Mouse (Mus musculus) layer of hippocampus, adult 6 months (tissue): ENCODE data around the gene Gm13290. TPM values are rescaled to one million over a fixed set of nuclear protein-coding genes. Genes with fewer than 3 reads are reported as not detected.

Experiments
- long read RNA-seq, 2 experiments: library from polyadenylated mRNA; unstranded; transcript quantifications; one replicate each; pipeline ENCODE4 v2.0.0; 2019 to 2020
- polyA plus RNA-seq: library from polyadenylated mRNA; unstranded; fragments of <200 nt; fragmentation: Nextera tagmentation; gene quantifications from 2 replicates; pipeline ENCODE4 v1.2.3, GENCODE M21; 2021

Gene Gm13290
- polyA plus RNA-seq: not detected in 2 replicates
- long read RNA-seq, experiment 1: 0 reads
- long read RNA-seq, experiment 2: 0 reads

DNA sequence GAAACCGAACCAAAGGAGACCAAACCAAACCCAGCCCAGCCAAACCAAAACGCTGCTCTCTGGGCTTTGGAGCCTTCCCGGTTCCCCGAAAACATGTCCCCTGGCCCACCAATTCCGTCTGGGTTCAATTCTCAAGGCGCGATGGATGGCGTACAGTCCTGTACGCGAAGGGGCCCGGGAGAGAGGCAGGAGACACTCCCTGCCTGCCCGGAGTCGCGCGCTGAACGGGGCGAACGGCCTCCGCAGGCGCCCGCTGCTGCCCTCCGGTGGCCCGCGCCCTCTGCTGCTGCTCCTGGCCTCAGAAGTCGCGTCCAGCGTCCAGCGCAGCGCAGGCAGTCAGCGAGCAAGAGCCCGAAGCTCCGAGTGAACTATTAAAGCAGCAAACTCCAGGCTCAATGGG is at the start of gene Gm13290:
Gene Gm13290 (plus strand): TSS at position 301 of the 400 bp plus-strand sequence.

DNA sequence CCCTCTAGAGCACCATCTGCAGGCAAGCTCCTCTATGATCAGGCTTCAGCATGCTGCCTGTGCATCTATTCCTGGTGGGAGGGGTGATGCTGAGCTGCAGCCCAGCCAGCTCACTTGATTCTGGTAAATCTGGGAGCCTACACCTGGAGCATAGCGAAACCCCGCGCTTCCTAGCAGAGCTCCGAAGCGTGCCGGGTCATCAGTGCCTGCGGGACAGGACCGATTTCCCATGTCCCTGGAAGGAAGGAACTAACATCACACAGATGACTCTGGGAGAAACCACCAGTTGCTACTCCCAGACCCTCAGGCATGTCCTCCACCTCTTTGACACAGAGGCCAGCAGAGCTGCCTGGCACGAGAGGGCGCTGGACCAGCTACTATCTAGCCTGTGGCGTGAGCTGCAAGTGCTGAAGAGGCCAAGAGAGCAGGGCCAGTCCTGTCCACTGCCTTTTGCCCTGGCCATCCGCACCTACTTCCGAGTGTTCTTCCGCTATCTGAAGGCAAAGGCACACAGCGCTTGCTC is 18.8 kb upstream of the Gm13290 start, which contains the start of gene Gm13271:
Gene Gm13271 (plus strand): TSS at position 51 of the 523 bp plus-strand sequence.

DNA sequence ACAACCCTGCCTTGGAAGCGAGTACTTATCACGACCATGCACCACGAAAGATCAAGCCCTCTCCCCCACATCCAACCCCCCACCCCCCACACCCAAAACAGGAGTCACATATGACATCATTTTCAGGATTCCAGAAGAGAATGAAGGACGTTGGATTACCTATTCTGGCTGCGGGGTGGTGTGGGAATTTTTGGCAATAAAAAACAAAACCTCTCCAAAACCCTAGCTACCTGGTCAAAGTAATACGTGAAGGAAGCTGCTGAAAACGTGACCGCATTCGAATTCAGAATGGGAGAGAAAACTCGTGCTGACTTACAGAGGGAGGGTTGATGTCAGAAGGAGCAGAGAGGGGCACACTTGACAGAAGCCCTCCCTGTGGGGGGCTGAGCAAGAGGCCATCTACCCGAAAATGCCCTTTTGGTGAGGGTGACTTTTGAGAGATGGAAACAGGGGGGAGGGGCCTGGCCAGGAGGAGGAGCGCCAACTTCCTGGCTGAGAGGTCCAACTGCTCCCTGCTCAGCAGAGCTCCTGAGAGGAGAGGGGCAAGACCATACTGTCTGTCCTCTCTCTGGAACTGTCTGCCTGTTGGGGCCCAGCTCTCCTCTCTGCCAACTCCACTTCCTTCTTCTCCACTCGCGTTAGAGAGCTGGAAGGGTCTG is 13.9 kb upstream of the Gm13290 start, which contains the start of gene Gm13283:
Gene Gm13283 (plus strand): TSS at position 510 of the 659 bp plus-strand sequence.

DNA sequence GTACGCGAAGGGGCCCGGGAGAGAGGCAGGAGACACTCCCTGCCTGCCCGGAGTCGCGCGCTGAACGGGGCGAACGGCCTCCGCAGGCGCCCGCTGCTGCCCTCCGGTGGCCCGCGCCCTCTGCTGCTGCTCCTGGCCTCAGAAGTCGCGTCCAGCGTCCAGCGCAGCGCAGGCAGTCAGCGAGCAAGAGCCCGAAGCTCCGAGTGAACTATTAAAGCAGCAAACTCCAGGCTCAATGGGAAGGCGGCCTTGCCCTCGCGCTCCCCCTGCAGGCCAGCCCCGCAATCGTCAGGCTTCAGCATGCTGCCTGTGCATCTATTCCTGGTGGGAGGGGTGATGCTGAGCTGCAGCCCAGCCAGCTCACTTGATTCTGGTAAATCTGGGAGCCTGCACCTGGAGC is 3.0 kb downstream of the Gm13290 start, which contains the start of gene Gm13289:
Gene Gm13289 (plus strand): TSS at position 301 of the 400 bp plus-strand sequence.

DNA sequence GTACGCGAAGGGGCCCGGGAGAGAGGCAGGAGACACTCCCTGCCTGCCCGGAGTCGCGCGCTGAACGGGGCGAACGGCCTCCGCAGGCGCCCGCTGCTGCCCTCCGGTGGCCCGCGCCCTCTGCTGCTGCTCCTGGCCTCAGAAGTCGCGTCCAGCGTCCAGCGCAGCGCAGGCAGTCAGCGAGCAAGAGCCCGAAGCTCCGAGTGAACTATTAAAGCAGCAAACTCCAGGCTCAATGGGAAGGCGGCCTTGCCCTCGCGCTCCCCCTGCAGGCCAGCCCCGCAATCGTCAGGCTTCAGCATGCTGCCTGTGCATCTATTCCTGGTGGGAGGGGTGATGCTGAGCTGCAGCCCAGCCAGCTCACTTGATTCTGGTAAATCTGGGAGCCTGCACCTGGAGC is 5.9 kb downstream of the Gm13290 start, which contains the start of gene Gm13272:
Gene Gm13272 (plus strand): TSS at position 301 of the 400 bp plus-strand sequence.

DNA sequence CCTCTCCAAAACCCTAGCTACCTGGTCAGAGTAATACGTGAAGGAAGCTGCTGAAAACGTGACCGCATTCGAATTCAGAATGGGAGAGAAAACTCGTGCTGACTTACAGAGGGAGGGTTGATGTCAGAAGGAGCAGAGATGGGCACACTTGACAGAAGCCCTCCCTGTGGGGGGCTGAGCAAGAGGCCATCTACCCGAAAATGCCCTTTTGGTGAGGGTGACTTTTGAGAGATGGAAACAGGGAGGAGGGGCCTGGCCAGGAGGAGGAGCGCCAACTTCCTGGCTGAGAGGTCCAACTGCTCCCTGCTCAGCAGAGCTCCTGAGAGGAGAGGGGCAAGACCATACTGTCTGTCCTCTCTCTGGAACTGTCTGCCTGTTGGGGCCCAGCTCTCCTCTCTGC is 8.2 kb downstream of the Gm13290 start, which contains the start of gene Ifnz:
Gene Ifnz (plus strand): TSS at position 301 of the 400 bp plus-strand sequence.

DNA sequence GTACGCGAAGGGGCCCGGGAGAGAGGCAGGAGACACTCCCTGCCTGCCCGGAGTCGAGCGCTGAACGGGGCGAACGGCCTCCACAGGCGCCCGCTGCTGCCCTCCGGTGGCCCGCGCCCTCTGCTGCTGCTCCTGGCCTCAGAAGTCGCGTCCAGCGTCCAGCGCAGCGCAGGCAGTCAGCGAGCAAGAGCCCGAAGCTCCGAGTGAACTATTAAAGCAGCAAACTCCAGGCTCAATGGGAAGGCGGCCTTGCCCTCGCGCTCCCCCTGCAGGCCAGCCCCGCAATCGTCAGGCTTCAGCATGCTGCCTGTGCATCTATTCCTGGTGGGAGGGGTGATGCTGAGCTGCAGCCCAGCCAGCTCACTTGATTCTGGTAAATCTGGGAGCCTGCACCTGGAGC is 11.8 kb downstream of the Gm13290 start, which contains the start of gene Gm13276:
Gene Gm13276 (plus strand): TSS at position 301 of the 400 bp plus-strand sequence.

DNA sequence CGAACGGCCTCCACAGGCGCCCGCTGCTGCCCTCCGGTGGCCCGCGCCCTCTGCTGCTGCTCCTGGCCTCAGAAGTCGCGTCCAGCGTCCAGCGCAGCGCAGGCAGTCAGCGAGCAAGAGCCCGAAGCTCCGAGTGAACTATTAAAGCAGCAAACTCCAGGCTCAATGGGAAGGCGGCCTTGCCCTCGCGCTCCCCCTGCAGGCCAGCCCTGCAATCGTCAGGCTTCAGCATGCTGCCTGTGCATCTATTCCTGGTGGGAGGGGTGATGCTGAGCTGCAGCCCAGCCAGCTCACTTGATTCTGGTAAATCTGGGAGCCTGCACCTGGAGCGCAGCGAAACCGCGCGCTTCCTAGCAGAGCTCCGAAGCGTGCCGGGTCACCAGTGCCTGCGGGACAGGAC is 14.8 kb downstream of the Gm13290 start, which contains the start of gene Gm13277:
Gene Gm13277 (plus strand): TSS at position 231 of the 400 bp plus-strand sequence.

DNA sequence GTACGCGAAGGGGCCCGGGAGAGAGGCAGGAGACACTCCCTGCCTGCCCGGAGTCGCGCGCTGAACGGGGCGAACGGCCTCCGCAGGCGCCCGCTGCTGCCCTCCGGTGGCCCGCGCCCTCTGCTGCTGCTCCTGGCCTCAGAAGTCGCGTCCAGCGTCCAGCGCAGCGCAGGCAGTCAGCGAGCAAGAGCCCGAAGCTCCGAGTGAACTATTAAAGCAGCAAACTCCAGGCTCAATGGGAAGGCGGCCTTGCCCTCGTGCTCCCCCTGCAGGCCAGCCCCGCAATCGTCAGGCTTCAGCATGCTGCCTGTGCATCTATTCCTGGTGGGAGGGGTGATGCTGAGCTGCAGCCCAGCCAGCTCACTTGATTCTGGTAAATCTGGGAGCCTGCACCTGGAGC is 17.6 kb downstream of the Gm13290 start, which contains the start of gene Gm13278:
Gene Gm13278 (plus strand): TSS at position 301 of the 400 bp plus-strand sequence.

DNA sequence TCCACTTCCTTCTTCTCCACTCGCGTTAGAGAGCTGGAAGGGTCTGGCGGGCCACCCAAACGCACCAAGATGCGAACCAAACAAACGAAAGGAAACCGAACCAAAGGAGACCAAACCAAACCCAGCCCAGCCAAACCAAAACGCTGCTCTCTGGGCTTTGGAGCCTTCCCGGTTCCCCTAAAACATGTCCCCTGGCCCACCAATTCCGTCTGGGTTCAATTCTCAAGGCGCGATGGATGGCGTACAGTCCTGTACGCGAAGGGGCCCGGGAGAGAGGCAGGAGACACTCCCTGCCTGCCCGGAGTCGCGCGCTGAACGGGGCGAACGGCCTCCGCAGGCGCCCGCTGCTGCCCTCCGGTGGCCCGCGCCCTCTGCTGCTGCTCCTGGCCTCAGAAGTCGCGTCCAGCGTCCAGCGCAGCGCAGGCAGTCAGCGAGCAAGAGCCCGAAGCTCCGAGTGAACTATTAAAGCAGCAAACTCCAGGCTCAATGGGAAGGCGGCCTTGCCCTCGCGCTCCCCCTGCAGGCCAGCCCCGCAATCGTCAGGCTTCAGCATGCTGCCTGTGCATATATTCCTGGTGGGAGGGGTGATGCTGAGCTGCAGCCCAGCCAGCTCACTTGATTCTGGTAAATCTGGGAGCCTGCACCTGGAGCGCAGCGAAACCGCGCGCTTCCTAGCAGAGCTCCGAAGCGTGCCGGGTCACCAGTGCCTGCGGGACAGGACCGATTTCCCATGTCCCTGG is 20.5 kb downstream of the Gm13290 start, which contains the start of gene Gm13275:
Gene Gm13275 (plus strand): TSS at position 552 of the 740 bp plus-strand sequence.

DNA sequence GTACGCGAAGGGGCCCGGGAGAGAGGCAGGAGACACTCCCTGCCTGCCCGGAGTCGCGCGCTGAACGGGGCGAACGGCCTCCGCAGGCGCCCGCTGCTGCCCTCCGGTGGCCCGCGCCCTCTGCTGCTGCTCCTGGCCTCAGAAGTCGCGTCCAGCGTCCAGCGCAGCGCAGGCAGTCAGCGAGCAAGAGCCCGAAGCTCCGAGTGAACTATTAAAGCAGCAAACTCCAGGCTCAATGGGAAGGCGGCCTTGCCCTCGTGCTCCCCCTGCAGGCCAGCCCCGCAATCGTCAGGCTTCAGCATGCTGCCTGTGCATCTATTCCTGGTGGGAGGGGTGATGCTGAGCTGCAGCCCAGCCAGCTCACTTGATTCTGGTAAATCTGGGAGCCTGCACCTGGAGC is 23.5 kb downstream of the Gm13290 start, which contains the start of gene Gm13279:
Gene Gm13279 (plus strand): TSS at position 301 of the 400 bp plus-strand sequence.

DNA sequence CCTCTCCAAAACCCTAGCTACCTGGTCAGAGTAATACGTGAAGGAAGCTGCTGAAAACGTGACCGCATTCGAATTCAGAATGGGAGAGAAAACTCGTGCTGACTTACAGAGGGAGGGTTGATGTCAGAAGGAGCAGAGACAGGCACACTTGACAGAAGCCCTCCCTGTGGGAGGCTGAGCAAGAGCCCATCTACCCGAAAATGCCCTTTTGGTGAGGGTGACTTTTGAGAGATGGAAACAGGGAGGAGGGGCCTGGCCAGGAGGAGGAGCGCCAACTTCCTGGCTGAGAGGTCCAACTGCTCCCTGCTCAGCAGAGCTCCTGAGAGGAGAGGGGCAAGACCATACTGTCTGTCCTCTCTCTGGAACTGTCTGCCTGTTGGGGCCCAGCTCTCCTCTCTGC is 25.7 kb downstream of the Gm13290 start, which contains the start of gene Gm13285:
Gene Gm13285 (plus strand): TSS at position 301 of the 400 bp plus-strand sequence.

DNA sequence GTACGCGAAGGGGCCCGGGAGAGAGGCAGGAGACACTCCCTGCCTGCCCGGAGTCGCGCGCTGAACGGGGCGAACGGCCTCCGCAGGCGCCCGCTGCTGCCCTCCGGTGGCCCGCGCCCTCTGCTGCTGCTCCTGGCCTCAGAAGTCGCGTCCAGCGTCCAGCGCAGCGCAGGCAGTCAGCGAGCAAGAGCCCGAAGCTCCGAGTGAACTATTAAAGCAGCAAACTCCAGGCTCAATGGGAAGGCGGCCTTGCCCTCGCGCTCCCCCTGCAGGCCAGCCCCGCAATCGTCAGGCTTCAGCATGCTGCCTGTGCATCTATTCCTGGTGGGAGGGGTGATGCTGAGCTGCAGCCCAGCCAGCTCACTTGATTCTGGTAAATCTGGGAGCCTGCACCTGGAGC is 29.3 kb downstream of the Gm13290 start, which contains the start of gene Gm13287:
Gene Gm13287 (plus strand): TSS at position 301 of the 400 bp plus-strand sequence.

DNA sequence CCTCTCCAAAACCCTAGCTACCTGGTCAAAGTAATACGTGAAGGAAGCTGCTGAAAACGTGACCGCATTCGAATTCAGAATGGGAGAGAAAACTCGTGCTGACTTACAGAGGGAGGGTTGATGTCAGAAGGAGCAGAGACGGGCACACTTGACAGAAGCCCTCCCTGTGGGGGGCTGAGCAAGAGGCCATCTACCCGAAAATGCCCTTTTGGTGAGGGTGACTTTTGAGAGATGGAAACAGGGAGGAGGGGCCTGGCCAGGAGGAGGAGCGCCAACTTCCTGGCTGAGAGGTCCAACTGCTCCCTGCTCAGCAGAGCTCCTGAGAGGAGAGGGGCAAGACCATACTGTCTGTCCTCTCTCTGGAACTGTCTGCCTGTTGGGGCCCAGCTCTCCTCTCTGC is 31.6 kb downstream of the Gm13290 start, which contains the start of gene Gm13288:
Gene Gm13288 (plus strand): TSS at position 301 of the 400 bp plus-strand sequence.

DNA sequence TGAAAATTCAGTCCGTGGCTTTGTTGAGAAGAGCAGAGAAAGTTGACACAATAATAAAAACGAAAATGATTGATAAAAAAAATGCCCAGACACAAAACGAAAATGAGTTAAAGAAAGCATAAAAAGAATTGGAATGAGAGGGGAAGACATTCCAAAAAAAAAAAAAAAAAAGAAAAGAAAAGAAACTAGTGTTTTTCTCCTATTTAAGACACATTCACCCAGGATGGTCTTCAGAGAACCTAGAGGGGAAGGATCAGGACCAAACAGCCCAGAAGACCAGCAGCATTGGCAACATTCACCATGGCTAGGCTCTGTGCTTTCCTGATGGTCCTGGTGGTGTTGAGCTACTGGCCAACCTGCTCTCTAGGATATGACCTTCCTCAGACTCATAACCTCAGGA is 42.3 kb downstream of the Gm13290 start, which contains the start of gene Ifna7:
Gene Ifna7 (plus strand): TSS at position 301 of the 400 bp plus-strand sequence.

DNA sequence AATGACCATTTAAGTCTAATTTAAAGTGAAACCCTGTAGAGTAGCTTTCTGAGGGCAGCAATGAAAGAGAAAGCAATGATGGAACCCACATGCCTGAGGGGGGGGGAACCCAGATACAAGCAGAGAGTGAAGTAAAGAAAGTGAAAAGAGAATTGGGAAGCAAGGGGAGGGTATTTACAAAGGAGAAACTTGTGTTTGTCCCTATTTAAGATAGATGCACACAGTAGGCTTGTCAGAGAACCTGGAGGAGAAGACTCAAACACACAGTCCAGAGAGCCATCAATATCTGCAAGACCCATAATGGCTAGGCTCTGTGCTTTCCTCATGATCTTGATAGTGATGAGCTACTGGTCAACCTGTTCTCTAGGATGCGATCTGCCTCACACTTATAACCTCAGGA is 46.0 kb downstream of the Gm13290 start, which contains the start of gene Ifna11:
Gene Ifna11 (plus strand): TSS at position 301 of the 400 bp plus-strand sequence.

Other genes starting within 250 kb of the Gm13290 start
- gene Ifna15, start 215.6 kb upstream of the Gm13290 start, polyA plus RNA-seq: not detected in 2 replicates
- not detected in 2 replicates for gene Ifna14, start 202.0 kb upstream of the Gm13290 start, polyA plus RNA-seq
- not detected in 2 replicates for gene Ifna9, start 181.4 kb upstream of the Gm13290 start, polyA plus RNA-seq
- gene Ifna12, start 170.5 kb upstream of the Gm13290 start, polyA plus RNA-seq: not detected in 2 replicates
- gene C87499, start 139.4 kb upstream of the Gm13290 start, polyA plus RNA-seq: not detected in 2 replicates
- not detected in 2 replicates for gene Ifna13, start 129.4 kb upstream of the Gm13290 start, polyA plus RNA-seq
- gene Ifna16, start 96.9 kb upstream of the Gm13290 start, polyA plus RNA-seq: not detected in 2 replicates
- gene Ifna2, start 89.9 kb upstream of the Gm13290 start, polyA plus RNA-seq: not detected in 2 replicates
- not detected in 2 replicates for gene Ifnab, start 82.5 kb upstream of the Gm13290 start, polyA plus RNA-seq
- gene Gm26566, start 52.0 kb upstream of the Gm13290 start, polyA plus RNA-seq: 1.8 and 2.6 TPM in 2 replicates
- gene Klhl9, start 51.4 kb upstream of the Gm13290 start, polyA plus RNA-seq: 60.6 and 82.7 TPM in 2 replicates
- not detected in 2 replicates for gene Gm13271, start 19.0 kb upstream of the Gm13290 start, polyA plus RNA-seq
- not detected in 2 replicates for gene Gm13283, start 13.7 kb upstream of the Gm13290 start, polyA plus RNA-seq
- gene Gm13289, start 3.1 kb downstream of the Gm13290 start, polyA plus RNA-seq: not detected in 2 replicates
- not detected in 2 replicates for gene Gm13272, start 6.0 kb downstream of the Gm13290 start, polyA plus RNA-seq
- gene Ifnz, start 8.3 kb downstream of the Gm13290 start, polyA plus RNA-seq: not detected in 2 replicates
- not detected in 2 replicates for gene Gm13276, start 11.9 kb downstream of the Gm13290 start, polyA plus RNA-seq
- not detected in 2 replicates for gene Gm13277, start 14.8 kb downstream of the Gm13290 start, polyA plus RNA-seq
- not detected in 2 replicates for gene Gm13278, start 17.7 kb downstream of the Gm13290 start, polyA plus RNA-seq
- gene Gm13275, start 20.7 kb downstream of the Gm13290 start, polyA plus RNA-seq: not detected in 2 replicates
- not detected in 2 replicates for gene Gm13279, start 23.6 kb downstream of the Gm13290 start, polyA plus RNA-seq
- gene Gm13285, start 25.8 kb downstream of the Gm13290 start, polyA plus RNA-seq: not detected in 2 replicates
- not detected in 2 replicates for gene Gm13287, start 29.4 kb downstream of the Gm13290 start, polyA plus RNA-seq
- gene Gm13288, start 31.7 kb downstream of the Gm13290 start, polyA plus RNA-seq: not detected in 2 replicates
- not detected in 2 replicates for gene Ifna7, start 42.4 kb downstream of the Gm13290 start, polyA plus RNA-seq
- not detected in 2 replicates for gene Ifna11, start 46.1 kb downstream of the Gm13290 start, polyA plus RNA-seq
- gene Ifna6, start 53.6 kb downstream of the Gm13290 start, polyA plus RNA-seq: not detected in 2 replicates
- not detected in 2 replicates for gene Ifna5, start 61.7 kb downstream of the Gm13290 start, polyA plus RNA-seq
- not detected in 2 replicates for gene Ifna4, start 68.0 kb downstream of the Gm13290 start, polyA plus RNA-seq
- not detected in 2 replicates for gene Ifna1, start 76.3 kb downstream of the Gm13290 start, polyA plus RNA-seq
- gene Ifne, start 106.4 kb downstream of the Gm13290 start, polyA plus RNA-seq: not detected in 2 replicates